Mouse (Mus musculus) cerebellum, adult 9-10 months (tissue): ENCODE data around the gene Olfr13.
"Not testable (repeated sequence)": the region's sequence is repeated elsewhere in the genome, so short reads cannot be mapped to it uniquely, and the experiment has no call there.

ENCODE experiments used
- DNase-seq: peaks from one replicate; pipeline ENCODE4 v3.0.0; 2022

Olfr13 gene

GRCm38 (mm10) chr6:43171840-43172239 lies at the start of gene Olfr13:
Gene Olfr13 (plus strand): TSS chr6:43172140.
- no peak for DNase-seq

- DNase-seq, result not testable (repeated sequence)
Measured at GRCm38 (mm10) chr6:43146267-43146666, 25.7 kb upstream of the Olfr13 start, which contains the start of gene Olfr237-ps1. Gene Olfr237-ps1 (plus strand): TSS chr6:43146567.

GRCm38 (mm10) chr6:43159502-43159901 lies 12.4 kb upstream of the Olfr13 start:
- DNase-seq, result peak; percentile 62

GRCm38 (mm10) chr6:43162982-43163381 lies 9.0 kb upstream of the Olfr13 start, which contains the start of gene Olfr437:
Gene Olfr437 (plus strand): TSS chr6:43163282.
- DNase-seq, result no peak

- DNase-seq, result peak; percentile 13
Measured at GRCm38 (mm10) chr6:43167246-43167645, 4.7 kb upstream of the Olfr13 start.

GRCm38 (mm10) chr6:43178129-43178528 lies 6.2 kb downstream of the Olfr13 start:
- no peak for DNase-seq

- DNase-seq, result no peak
Measured at GRCm38 (mm10) chr6:43178584-43179501, 6.9 kb downstream of the Olfr13 start.

GRCm38 (mm10) chr6:43190986-43191385 lies 19.0 kb downstream of the Olfr13 start:
- no peak for DNase-seq

GRCm38 (mm10) chr6:43196781-43197180 lies 24.8 kb downstream of the Olfr13 start, which contains the start of gene Olfr435:
Gene Olfr435 (plus strand): TSS chr6:43197146.
- no peak for DNase-seq

GRCm38 (mm10) chr6:43198094-43198493 lies 26.2 kb downstream of the Olfr13 start:
- DNase-seq, result no peak

- DNase-seq, result no peak
Measured at GRCm38 (mm10) chr6:43202786-43203185, 30.8 kb downstream of the Olfr13 start.

- no peak for DNase-seq
Measured at GRCm38 (mm10) chr6:43205355-43205754, 33.4 kb downstream of the Olfr13 start.

- DNase-seq, result not testable (repeated sequence)
Measured at GRCm38 (mm10) chr6:43212873-43213272, 40.9 kb downstream of the Olfr13 start, which contains the start of gene Olfr434. Gene Olfr434 (plus strand): TSS chr6:43213021.
